Mouse (Mus musculus) heart, adult 2 months (tissue): ENCODE measurements around the gene Igfals. TPM values are rescaled to one million over a fixed set of nuclear protein-coding genes. Genes with fewer than 3 reads are reported as not detected.
A peak's percentile ranks its signal among the peaks of the same experiment; 100 is the strongest.

Experiments used
- DNase-seq, 2 experiments: peaks; one replicate each; pipeline ENCODE4 v3.0.0; 2021
- H3K27ac ChIP-seq: fragments of 200-600 bp; 2 replicates; pipeline ENCODE4 v1.8.1; 2022
- H3K27me3 ChIP-seq: fragments of 200-500 bp; 2 replicates; pipeline ENCODE4 v1.6.1; 2012; ENCODE audit warnings: mild to moderate bottlenecking, low read length, inconsistent platforms, mixed read lengths; ENCODE audit not compliant: control insufficient read depth, insufficient read depth
- H3K36me3 ChIP-seq: fragments of 200-500 bp; 2 replicates; pipeline ENCODE4 v1.6.1; 2012; ENCODE audit warnings: low read length, inconsistent platforms; ENCODE audit not compliant: control insufficient read depth, insufficient read depth
- H3K4me1 ChIP-seq: fragments of 200-500 bp; 2 replicates; pipeline ENCODE4 v1.6.1; 2011; ENCODE audit warnings: low read length; ENCODE audit not compliant: control insufficient read depth, insufficient read depth
- H3K4me3 ChIP-seq: fragments of 200-600 bp; 2 replicates; pipeline ENCODE4 v1.8.1; 2022
- H3K79me2 ChIP-seq: fragments of 200-500 bp; replicated peaks from 2 replicates; pipeline ENCODE4 v1.6.1; 2012; ENCODE audit warnings: mild to moderate bottlenecking, inconsistent platforms, low read length, moderate library complexity, mixed read lengths; ENCODE audit not compliant: control insufficient read depth, insufficient read depth
- H3K9ac ChIP-seq: fragments of 200-500 bp; 2 replicates; pipeline ENCODE4 v1.6.1; 2012; ENCODE audit warnings: low read depth, mild to moderate bottlenecking, control low read depth, inconsistent platforms, low read length, mixed read lengths
- CTCF ChIP-seq: fragments of 200-600 bp; IDR thresholded peaks from 2 replicates; pipeline ENCODE4 v1.8.1; 2022; ENCODE audit warnings: antibody characterized with exemption, mild to moderate bottlenecking, moderate library complexity
- EP300 ChIP-seq: fragments of 200-500 bp; IDR thresholded peaks from 2 replicates; pipeline ENCODE4 v1.6.1; 2011; ENCODE audit warnings: low read depth, low read length, control low read depth; ENCODE audit not compliant: insufficient read depth
- POLR2A ChIP-seq: fragments of 200-500 bp; IDR thresholded peaks from 2 replicates; pipeline ENCODE4 v1.6.1; 2011; ENCODE audit warnings: mild to moderate bottlenecking, low read depth, low read length, control low read depth; ENCODE audit not compliant: insufficient read depth
- WGBS: fragments of 180-500 bp; shearing (Covaris S2); methylation state at CpG from one replicate; pipeline ENCODE4 v1.1.7; 2018; 5-methylcytosine and 5-hydroxymethylcytosine counted together
- intact Hi-C: fragments of 180-260 bp; cut with DNase I; formaldehyde crosslinking; loops from one replicate; pipeline ENCODE4 v1.15.1; 2025
- polyA plus RNA-seq: library from polyadenylated mRNA; depleted of rRNA; stranded (reverse); fragments of >200 nt; gene quantifications from 2 replicates; pipeline ENCODE4 v1.2.3, GENCODE M21; 2012
- total RNA-seq, 2 experiments: library from RNA; stranded (reverse); gene quantifications; 2 replicates each; pipeline ENCODE4 v1.2.3; 2021

Gene Igfals
- total and polyA plus RNA-seq, 3 experiments, result 9.2 to 12.7 (median 11.7) TPM

- DNase-seq, result no peak
- Histone ChIP-seq H3K4me3 (no peak overlapping the region), H3K79me2 (no peaks in the 10 kb centered on the region), H3K9ac (no peak overlapping the region), H3K36me3 (no peaks in the 10 kb centered on the region), H3K27ac (no peak overlapping the region), H3K4me1 (no peaks in the 10 kb centered on the region; the same call in 1 of the 2 replicates), H3K27me3 (no peaks in the 10 kb centered on the region)
- WGBS, result 42% methylated on average over 1 of the region's 1 CpGs
- intact Hi-C loops, result no loop called here
- no peak for TF ChIP-seq CTCF
- TF ChIP-seq POLR2A, result no peak
- TF ChIP-seq EP300, result no peak
These were observed 8.6 kb downstream of the Igfals start for GRCm38 (mm10) chr17:24874405-24874745.

GRCm38 (mm10) chr17:24874989-24875388 lies 9.2 kb downstream of the Igfals start:
- Histone ChIP-seq H3K79me2 (no peaks in the 10 kb centered on the region), H3K36me3 (no peaks in the 10 kb centered on the region), H3K27ac (no peak overlapping the region), H3K4me1 (no peaks in the 10 kb centered on the region; the same call in 1 of the 2 replicates), H3K27me3 (no peaks in the 10 kb centered on the region), H3K4me3 (no peak overlapping the region), H3K9ac (no peak overlapping the region)
- no peak for DNase-seq
- WGBS, result 71% methylated on average over 8 of the region's 8 CpGs
- TF ChIP-seq POLR2A (no peak), CTCF (no peak), EP300 (no peak)
- intact Hi-C loops, result no loop called here

- Histone ChIP-seq H3K27ac (peak overlapping the region; percentile 80), H3K4me1 (peaks cover 5% of the 10 kb centered on the region), H3K9ac (peak overlapping the region; percentile 4; the same call in 1 of the 2 replicates), H3K36me3 (no peaks in the 10 kb centered on the region), H3K27me3 (no peaks in the 10 kb centered on the region), H3K79me2 (no peaks in the 10 kb centered on the region), H3K4me3 (no peak overlapping the region; the same call in 1 of the 2 replicates)
- no peak for DNase-seq
- 60% methylated on average over 10 of the region's 10 CpGs for WGBS
- intact Hi-C loops, result no loop called here
- TF ChIP-seq POLR2A (no peak), EP300 (no peak), CTCF (no peak)
These were observed 11.7 kb downstream of the Igfals start for GRCm38 (mm10) chr17:24877336-24878116.

- no peaks in the 10 kb centered on the region for H3K36me3 ChIP-seq
- WGBS, result 42% methylated on average over 5 of the region's 5 CpGs
- H3K4me3 ChIP-seq, result no peak overlapping the region
- no peak overlapping the region for H3K9ac ChIP-seq
- DNase-seq, result peak; percentile 73 to 82
- TF ChIP-seq POLR2A (no peak), EP300 (0 out of 2 replicates have a peak, but pooled peaks have one; percentile 52), CTCF (no peak)
- intact Hi-C loops, result no loop called here
- no peaks in the 10 kb centered on the region for H3K27me3 ChIP-seq
- H3K4me1 ChIP-seq, result peaks cover 5% of the 10 kb centered on the region
- peak overlapping the region; percentile 80 for H3K27ac ChIP-seq
- H3K79me2 ChIP-seq, result no peaks in the 10 kb centered on the region
These were observed 12.3 kb downstream of the Igfals start for GRCm38 (mm10) chr17:24878117-24878397.

GRCm38 (mm10) chr17:24878531-24878930 lies 12.7 kb downstream of the Igfals start:
- Histone ChIP-seq H3K27me3 (no peaks in the 10 kb centered on the region), H3K9ac (0 out of 2 replicates have a peak overlapping the region, but pooled peaks have one; percentile 8), H3K27ac (peak overlapping the region; percentile 80), H3K4me1 (peaks cover 5% of the 10 kb centered on the region), H3K36me3 (no peaks in the 10 kb centered on the region), H3K79me2 (no peaks in the 10 kb centered on the region), H3K4me3 (no peak overlapping the region)
- WGBS, result 73% methylated on average over 8 of the region's 8 CpGs
- intact Hi-C loops, result no loop called here
- TF ChIP-seq CTCF (no peak), EP300 (no peak), POLR2A (no peak)
- DNase-seq, result peak in 1 of 2 experiments; percentile 36

GRCm38 (mm10) chr17:24881738-24882440 lies 16.1 kb downstream of the Igfals start:
- no peak overlapping the region for H3K9ac ChIP-seq
- DNase-seq, result peak; percentile 36 to 53
- WGBS, result 36% methylated on average over 7 of the region's 7 CpGs
- peaks cover 8% of the 10 kb centered on the region for H3K4me1 ChIP-seq
- H3K4me3 ChIP-seq, result no peak overlapping the region
- TF ChIP-seq EP300 (no peak), CTCF (peak; percentile 72), POLR2A (no peak)
- no peak overlapping the region for H3K27ac ChIP-seq
- no peaks in the 10 kb centered on the region for H3K36me3 ChIP-seq
- H3K27me3 ChIP-seq, result no peaks in the 10 kb centered on the region
- intact Hi-C loops, result loop anchor here (1.0 kb wide), 1 partner anchor 137 kb away; no protein-coding TSS in a partner anchor
- no peaks in the 10 kb centered on the region for H3K79me2 ChIP-seq
